In the genomic region with DNA sequence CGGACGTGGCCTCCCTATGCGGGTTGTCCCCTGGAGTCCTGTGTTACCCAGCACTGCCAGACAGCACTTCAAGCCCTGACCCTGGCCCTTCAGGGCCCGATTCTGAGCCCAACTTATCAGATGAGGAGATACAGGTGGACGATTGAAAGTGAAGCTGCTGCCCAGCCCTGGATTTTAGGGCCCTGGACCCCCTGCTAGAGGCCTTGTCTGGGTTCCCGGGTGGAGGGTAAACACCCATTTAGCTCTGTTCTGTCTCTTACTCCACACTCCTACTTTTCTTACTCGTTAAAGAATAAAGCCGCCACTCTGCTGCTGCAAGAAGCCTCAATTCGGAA, we compare ENCODE assay signal across 13 mouse cellular contexts. TPM values are rescaled to one million over a fixed set of nuclear protein-coding genes. Genes with fewer than 3 reads are reported as not detected.
DNase-seq lines count a peak whose midpoint lies in the region; ATAC-seq and TF ChIP-seq lines count a peak whose summit lies in the region.
"Had no signal": no experiment of that assay in that cellular context is flagged by ENCODE, and none has a peak within 500 bp of the region (broad histone marks: within the 10 kb centered on the region; RNA-seq: fewer than 3 reads in every experiment).

No protein-coding gene starts in this region.

- H3K27ac ChIP-seq in kidney, postnatal 0 days = no peak overlapping the region
- H3K27ac ChIP-seq in embryonic facial prominence, embryonic 15.5 days (replicated peaks) = no peak overlapping the region
- no peak overlapping the region for H3K27ac ChIP-seq in intestine, postnatal 0 days (ENCODE audit: low read depth, low read length)
- no peak overlapping the region for H3K27ac ChIP-seq in midbrain, postnatal 0 days (ENCODE audit: low read depth, low read length)

- 31% methylated on average over 9 of the region's 9 CpGs for WGBS in kidney, postnatal 0 days
- 10% methylated on average over 9 of the region's 9 CpGs for WGBS in embryonic facial prominence, embryonic 15.5 days
- 16% methylated on average over 9 of the region's 9 CpGs for WGBS in intestine, postnatal 0 days
- WGBS in midbrain, postnatal 0 days = 3% methylated on average over 9 of the region's 9 CpGs

- H3K9ac ChIP-seq in kidney, postnatal 0 days (ENCODE audit: low read depth, low read length) = 0 out of 2 replicates have a peak overlapping the region, but pooled peaks have one; percentile 8
- H3K9ac ChIP-seq in embryonic facial prominence, embryonic 15.5 days = no peak overlapping the region
- no peak overlapping the region for H3K9ac ChIP-seq in intestine, postnatal 0 days (ENCODE audit: low read depth, low read length)
- no peak overlapping the region for H3K9ac ChIP-seq in midbrain, postnatal 0 days (replicated peaks; ENCODE audit: low read length, poor library complexity, severe bottlenecking)

- no peak for DNase-seq in kidney, postnatal 0 days (ENCODE audit: low spot score)
- no peak for DNase-seq in kidney, postnatal 36 days
- DNase-seq in midbrain, postnatal 0 days (ENCODE audit: low spot score) = no peak
- no peak for DNase-seq in adrenal gland, adult 8-10 months
- no peak for DNase-seq in thymus, postnatal 4 days
- DNase-seq: cerebellum, adult 2 months; left cerebral cortex, postnatal 4 days; right cerebral cortex, postnatal 14 days had no signal

- H3K27me3 ChIP-seq in kidney, postnatal 0 days (ENCODE audit: insufficient read depth, low read length) = peaks cover 20% of the 10 kb centered on the region; the same call in 1 of the 2 replicates
- peaks cover 84% of the 10 kb centered on the region for H3K27me3 ChIP-seq in embryonic facial prominence, embryonic 15.5 days
- H3K27me3 ChIP-seq in intestine, postnatal 0 days (replicated peaks; ENCODE audit: control insufficient read depth, insufficient read depth, low read length) = peaks cover 61% of the 10 kb centered on the region
- H3K27me3 ChIP-seq in midbrain, postnatal 0 days (ENCODE audit: insufficient read depth, low read length) = peaks cover 78% of the 10 kb centered on the region

- no peak for TF ChIP-seq CTCF in kidney, postnatal 0 days (IDR thresholded peaks at IDR 0.05; ENCODE audit: low read depth)
- no peak for TF ChIP-seq CTCF in intestine, postnatal 0 days (IDR thresholded peaks at IDR 0.05; ENCODE audit: low read depth)
- no peak for TF ChIP-seq CTCF in midbrain, postnatal 0 days (IDR thresholded peaks at IDR 0.05)

- H3K4me1 ChIP-seq in kidney, postnatal 0 days (replicated peaks; ENCODE audit: insufficient read depth, low read length) = peaks cover 15% of the 10 kb centered on the region
- H3K4me1 ChIP-seq in embryonic facial prominence, embryonic 15.5 days = peaks cover 19% of the 10 kb centered on the region
- H3K4me1 ChIP-seq in intestine, postnatal 0 days (replicated peaks; ENCODE audit: control insufficient read depth, insufficient read depth, low read length) = no peaks in the 10 kb centered on the region
- H3K4me1 ChIP-seq in midbrain, postnatal 0 days (ENCODE audit: insufficient read depth, low read length) = no peaks in the 10 kb centered on the region

- no peaks in the 10 kb centered on the region for H3K9me3 ChIP-seq in kidney, postnatal 0 days (replicated peaks; ENCODE audit: low read length)
- H3K9me3 ChIP-seq in embryonic facial prominence, embryonic 15.5 days (replicated peaks) = no peaks in the 10 kb centered on the region
- H3K9me3 ChIP-seq in intestine, postnatal 0 days (ENCODE audit: control insufficient read depth) = no peaks in the 10 kb centered on the region
- H3K9me3 ChIP-seq in midbrain, postnatal 0 days (ENCODE audit: low read length) = no peaks in the 10 kb centered on the region

- ATAC-seq in kidney, postnatal 0 days (replicated peaks; ENCODE audit: low FRiP score, low read depth) = no peak
- no peak for ATAC-seq in embryonic facial prominence, embryonic 15.5 days (ENCODE audit: insufficient number of reproducible peaks, low FRiP score, low TSS enrichment, low read depth)
- no peak for ATAC-seq in intestine, postnatal 0 days
- no peak for ATAC-seq in midbrain, postnatal 0 days (ENCODE audit: low FRiP score)
- ATAC-seq in frontal cortex, adult (ENCODE audit: low TSS enrichment) = no peak
- ATAC-seq: Patski had no signal

- H3K4me3 ChIP-seq in kidney, postnatal 0 days (replicated peaks; ENCODE audit: low read depth, low read length) = peak overlapping the region; percentile 18; the same call in 1 of the 2 replicates
- H3K4me3 ChIP-seq in embryonic facial prominence, embryonic 15.5 days (replicated peaks) = peak overlapping the region; percentile 16; the same call in 1 of the 2 replicates
- H3K4me3 ChIP-seq in intestine, postnatal 0 days (ENCODE audit: low read depth, low read length) = peak overlapping the region; percentile 32
- peak overlapping the region; percentile 12; the same call in 1 of the 2 replicates for H3K4me3 ChIP-seq in midbrain, postnatal 0 days (ENCODE audit: low read depth, low read length)

- peak overlapping the region; percentile 55 for H3K4me2 ChIP-seq in kidney, postnatal 0 days (ENCODE audit: low read length)
- H3K4me2 ChIP-seq in embryonic facial prominence, embryonic 15.5 days (replicated peaks) = peak overlapping the region; percentile 38; the same call in 1 of the 2 replicates
- peak overlapping the region; percentile 55 for H3K4me2 ChIP-seq in intestine, postnatal 0 days (replicated peaks; ENCODE audit: low read depth)
- no peak overlapping the region; the same call in 1 of the 2 replicates for H3K4me2 ChIP-seq in midbrain, postnatal 0 days (ENCODE audit: low read depth, low read length, poor library complexity, severe bottlenecking)

- no peaks in the 10 kb centered on the region for H3K36me3 ChIP-seq in kidney, postnatal 0 days (ENCODE audit: insufficient read depth, low read length)
- H3K36me3 ChIP-seq in embryonic facial prominence, embryonic 15.5 days = no peaks in the 10 kb centered on the region
- 0 out of 2 replicates have a peak, but pooled peaks cover under 1% of the 10 kb centered on the region for H3K36me3 ChIP-seq in intestine, postnatal 0 days (ENCODE audit: control insufficient read depth, insufficient read depth)
- H3K36me3 ChIP-seq in midbrain, postnatal 0 days (ENCODE audit: insufficient read depth, low read length) = no peaks in the 10 kb centered on the region

RNA-seq across cellular contexts. Expression of gene Lbx2, which starts 1.7 kb away (rescaled TPM):
- polyA plus RNA-seq in kidney, postnatal 0 days (2015; fragmentation: Nextera tagmentation; extraction: Ambion mirVana) = 3.1 and 4.8 TPM in 2 replicates
- 0.59 and 0.99 TPM in 2 replicates for polyA plus RNA-seq in embryonic facial prominence, embryonic 15.5 days (2015; fragmentation: Nextera tagmentation; extraction: Ambion mirVana)
- 0.23 TPM in 1 of 2 replicates, not detected in the other for polyA plus RNA-seq in intestine, postnatal 0 days (2015; fragmentation: Nextera tagmentation; extraction: Ambion mirVana)
- not detected in 2 replicates for total RNA-seq in midbrain, postnatal 0 days (2014; rRNA removed)
- polyA plus RNA-seq in midbrain, postnatal 0 days (2015; fragmentation: Nextera tagmentation; extraction: Ambion mirVana) = 0.26 TPM in 1 of 2 replicates, not detected in the other
- 10 to 100 TPM; 16.7 to 24.9 (median 19.6) TPM for total RNA-seq in adrenal gland, adult 8-10 months (2022)
- total RNA-seq: left cerebral cortex, postnatal 4 days had no signal

RNA-seq across cellular contexts. Expression of gene Pcgf1, which starts 10.2 kb away (rescaled TPM):
- polyA plus RNA-seq in kidney, postnatal 0 days (2015; fragmentation: Nextera tagmentation; extraction: Ambion mirVana) = 28.0 and 29.7 TPM in 2 replicates
- 37.7 and 39.4 TPM in 2 replicates for polyA plus RNA-seq in embryonic facial prominence, embryonic 15.5 days (2015; fragmentation: Nextera tagmentation; extraction: Ambion mirVana)
- polyA plus RNA-seq in intestine, postnatal 0 days (2015; fragmentation: Nextera tagmentation; extraction: Ambion mirVana) = 13.6 and 14.4 TPM in 2 replicates
- 11.8 and 20.4 TPM in 2 replicates for total RNA-seq in midbrain, postnatal 0 days (2014; rRNA removed)
- 30.4 and 35.5 TPM in 2 replicates for polyA plus RNA-seq in midbrain, postnatal 0 days (2015; fragmentation: Nextera tagmentation; extraction: Ambion mirVana)
- 10 to 100 TPM; 50.4 to 79.1 (median 66.0) TPM for total RNA-seq in adrenal gland, adult 8-10 months (2022)

RNA-seq across cellular contexts. Expression of gene Ccdc142, which starts 13.5 kb away (rescaled TPM):
- polyA plus RNA-seq in kidney, postnatal 0 days (2015; fragmentation: Nextera tagmentation; extraction: Ambion mirVana) = 2.0 and 2.7 TPM in 2 replicates
- 3.2 and 3.4 TPM in 2 replicates for polyA plus RNA-seq in embryonic facial prominence, embryonic 15.5 days (2015; fragmentation: Nextera tagmentation; extraction: Ambion mirVana)
- 0.84 and 1.3 TPM in 2 replicates for polyA plus RNA-seq in intestine, postnatal 0 days (2015; fragmentation: Nextera tagmentation; extraction: Ambion mirVana)
- 13.6 and 26.0 TPM in 2 replicates for total RNA-seq in midbrain, postnatal 0 days (2014; rRNA removed)
- polyA plus RNA-seq in midbrain, postnatal 0 days (2015; fragmentation: Nextera tagmentation; extraction: Ambion mirVana) = 6.0 TPM in 2 replicates
- total RNA-seq in adrenal gland, adult 8-10 months (2022) = 10 to 100 TPM in 2 of 4 experiments, 1 to 10 TPM in 2; 5.3 to 14.2 (median 9.7) TPM

RNA-seq across cellular contexts. Expression of gene Gm42688, which starts 13.5 kb away (rescaled TPM):
- polyA plus RNA-seq in kidney, postnatal 0 days (2015; fragmentation: Nextera tagmentation; extraction: Ambion mirVana) = 2.7 and 2.9 TPM in 2 replicates
- 2.9 and 3.2 TPM in 2 replicates for polyA plus RNA-seq in embryonic facial prominence, embryonic 15.5 days (2015; fragmentation: Nextera tagmentation; extraction: Ambion mirVana)
- polyA plus RNA-seq in intestine, postnatal 0 days (2015; fragmentation: Nextera tagmentation; extraction: Ambion mirVana) = 1.1 and 1.2 TPM in 2 replicates
- total RNA-seq in midbrain, postnatal 0 days (2014; rRNA removed) = 4.4 and 8.1 TPM in 2 replicates
- 3.5 and 4.4 TPM in 2 replicates for polyA plus RNA-seq in midbrain, postnatal 0 days (2015; fragmentation: Nextera tagmentation; extraction: Ambion mirVana)
- 10 to 100 TPM in 2 of 4 experiments, 1 to 10 TPM in 2; 5.9 to 14.3 (median 10.1) TPM for total RNA-seq in adrenal gland, adult 8-10 months (2022)

RNA-seq across cellular contexts. Expression of gene Tlx2, which starts 17.8 kb away (rescaled TPM):
- 0.12 TPM in 1 of 2 replicates, not detected in the other for polyA plus RNA-seq in kidney, postnatal 0 days (2015; fragmentation: Nextera tagmentation; extraction: Ambion mirVana)
- 0.51 and 0.61 TPM in 2 replicates for polyA plus RNA-seq in embryonic facial prominence, embryonic 15.5 days (2015; fragmentation: Nextera tagmentation; extraction: Ambion mirVana)
- polyA plus RNA-seq in intestine, postnatal 0 days (2015; fragmentation: Nextera tagmentation; extraction: Ambion mirVana) = 7.6 and 8.4 TPM in 2 replicates
- total RNA-seq in midbrain, postnatal 0 days (2014; rRNA removed) = not detected in 2 replicates
- not detected in 2 replicates for polyA plus RNA-seq in midbrain, postnatal 0 days (2015; fragmentation: Nextera tagmentation; extraction: Ambion mirVana)
- total RNA-seq in adrenal gland, adult 8-10 months (2022) = 10 to 100 TPM in 3 of 4 experiments, 1 to 10 TPM in 1; 7.9 to 19.1 (median 13.3) TPM
- total RNA-seq: left cerebral cortex, postnatal 4 days had no signal
- polyA plus RNA-seq: cerebellum, adult 2 months; gonadal fat pad, adult 2 months had no signal
